Mouse (Mus musculus): ENCODE measurements around the gene Ubtd2. TPM values are rescaled to one million over a fixed set of nuclear protein-coding genes. Genes with fewer than 3 reads are reported as not detected.
A peak's percentile ranks its signal among the peaks of the same experiment; 100 is the strongest.

Ubtd2 gene
- total RNA-seq, 2 experiments from 2014 or later, result 26.1 to 30.9 TPM

DNA sequence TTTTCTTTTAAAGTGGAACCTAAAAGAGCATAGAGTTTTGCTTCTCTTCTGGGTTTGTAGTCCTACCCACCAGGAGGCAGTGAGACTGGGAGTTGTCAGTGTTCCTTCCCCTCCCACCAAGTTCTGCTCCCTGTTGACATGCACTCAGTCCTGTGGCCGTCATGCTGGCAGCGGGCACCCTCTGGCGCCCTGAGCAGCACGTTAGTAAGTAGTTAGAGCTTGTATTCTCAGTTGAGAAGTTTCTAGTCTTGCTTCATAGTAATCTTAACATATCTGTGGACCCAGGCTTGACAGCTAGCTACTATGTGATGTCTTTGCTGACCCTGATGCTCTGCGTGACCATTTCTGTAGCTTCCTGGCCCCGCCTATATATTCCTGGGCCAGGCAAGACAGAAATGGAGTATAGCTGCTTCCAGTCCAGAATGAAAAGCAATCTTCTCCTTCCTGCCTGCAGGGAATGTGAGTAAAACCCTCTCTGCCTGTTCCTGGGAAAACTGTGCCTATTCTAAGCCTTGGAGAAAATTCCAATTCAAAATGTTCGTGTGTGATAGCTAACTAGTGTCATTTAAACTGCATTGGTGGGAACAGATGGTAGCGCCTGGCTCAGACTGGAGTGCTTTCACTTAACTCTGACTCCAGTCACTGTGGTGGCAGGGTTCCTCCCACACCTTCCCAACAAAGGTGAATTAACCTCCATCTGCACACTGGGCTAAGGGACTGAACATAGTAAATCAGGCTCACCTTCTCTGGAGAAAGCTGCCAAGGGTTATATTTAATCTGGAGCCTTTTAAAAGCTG lies 61.9 kb downstream of the Ubtd2 start:
- no peak for DNase-seq (ENCODE audit: low spot score in 2 of 2)

DNA sequence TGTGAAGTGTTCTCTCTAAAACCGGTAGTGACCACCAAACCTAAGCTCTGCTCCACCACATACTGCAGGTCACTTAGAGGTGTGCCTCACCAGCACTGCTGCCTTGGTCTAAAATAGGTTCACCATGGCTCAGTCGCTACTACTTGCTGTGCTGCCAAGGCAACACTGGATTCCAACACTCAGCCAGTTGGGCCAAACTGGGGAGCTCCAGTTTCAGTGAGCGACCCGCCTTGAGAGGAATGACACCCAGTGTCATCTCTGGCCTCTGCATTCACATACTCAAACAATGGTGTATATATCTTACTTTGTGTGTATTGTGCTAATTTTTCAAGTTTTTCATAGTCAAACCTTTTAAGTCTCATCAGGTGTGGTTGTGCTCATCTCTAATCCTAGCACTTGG lies 63.6 kb downstream of the Ubtd2 start:
- DNase-seq (ENCODE audit: low spot score in 2 of 2), result no peak

DNA sequence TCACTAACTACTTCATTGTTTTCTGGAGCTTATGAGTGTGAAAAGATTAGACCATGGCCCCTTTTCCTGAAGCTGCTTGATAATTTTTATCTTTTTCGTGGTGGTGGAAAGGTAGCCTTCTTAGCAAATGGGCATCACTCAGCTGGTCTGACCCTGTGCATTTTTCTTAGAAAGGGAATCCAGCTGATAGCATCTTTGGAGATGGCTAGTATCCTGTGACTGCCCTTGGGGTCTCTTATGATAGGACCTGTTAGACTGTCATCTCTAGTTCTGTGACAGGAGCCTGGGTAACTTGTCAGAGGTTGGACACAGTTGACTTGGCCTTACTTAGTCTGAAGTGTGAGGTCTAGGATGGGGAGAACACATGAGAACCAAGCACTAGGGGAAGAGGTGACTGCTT lies 64.2 kb downstream of the Ubtd2 start:
- no peak for DNase-seq (ENCODE audit: low spot score in 2 of 2)

DNA sequence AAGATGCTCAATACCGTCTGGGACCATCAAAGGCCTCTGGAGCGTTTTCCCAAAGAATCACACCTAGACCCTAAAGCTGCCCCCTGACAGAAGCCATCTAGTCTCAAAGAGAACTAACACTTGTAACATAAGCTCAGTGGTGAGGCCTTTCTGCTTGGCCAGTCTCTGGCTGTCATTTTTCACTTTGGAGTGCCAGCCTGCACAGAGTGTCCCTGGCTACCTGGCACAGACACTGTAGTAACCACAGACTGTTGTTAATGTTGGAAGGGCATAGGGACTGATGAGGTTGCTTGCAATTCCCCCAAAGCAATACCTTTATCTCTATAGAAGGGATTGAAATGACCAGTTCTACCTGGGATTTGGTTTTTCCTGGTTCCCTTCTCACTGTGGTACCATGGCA lies 66.1 kb downstream of the Ubtd2 start:
- DNase-seq (ENCODE audit: low spot score in 2 of 2), result no peak

DNA sequence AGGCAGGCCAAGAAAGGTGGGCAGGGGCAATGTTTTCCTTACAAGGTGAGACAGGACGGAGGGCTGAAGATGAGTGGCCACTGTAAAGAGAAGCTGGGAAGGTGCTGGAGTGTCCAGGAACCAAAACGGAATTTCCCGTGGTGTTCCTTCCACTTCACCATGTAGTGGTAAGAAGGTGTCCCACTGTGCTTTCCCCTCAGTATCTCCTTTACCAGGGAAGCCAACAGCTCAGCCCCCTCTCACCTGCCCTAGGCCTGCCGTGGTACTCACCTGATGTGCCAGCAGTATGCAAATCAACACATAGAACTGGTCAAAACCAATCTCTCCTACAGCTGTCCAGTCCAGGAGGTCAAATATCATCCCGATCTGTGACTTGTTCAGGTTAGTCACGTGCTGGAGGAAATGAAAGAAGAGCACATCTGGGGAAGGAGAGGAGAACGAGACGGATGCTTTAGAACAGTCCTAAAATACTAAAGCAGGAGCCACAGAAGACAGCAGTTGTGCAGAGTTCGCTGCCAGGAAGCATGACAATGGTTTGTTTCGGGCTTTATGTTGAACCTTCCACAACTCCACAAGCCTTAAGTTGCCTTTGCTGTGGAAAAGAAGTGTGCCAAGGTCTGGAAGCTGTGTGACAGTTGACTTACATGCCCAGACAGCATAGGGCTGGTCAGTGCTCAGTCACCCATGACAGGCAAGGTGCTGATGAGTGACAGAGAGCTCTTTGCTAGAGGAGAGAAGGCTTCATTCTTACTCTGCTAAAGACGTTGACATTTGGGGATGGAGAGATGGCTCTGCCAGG lies 69.2 kb downstream of the Ubtd2 start:
- no peak for DNase-seq (ENCODE audit: low spot score in 2 of 2)

DNA sequence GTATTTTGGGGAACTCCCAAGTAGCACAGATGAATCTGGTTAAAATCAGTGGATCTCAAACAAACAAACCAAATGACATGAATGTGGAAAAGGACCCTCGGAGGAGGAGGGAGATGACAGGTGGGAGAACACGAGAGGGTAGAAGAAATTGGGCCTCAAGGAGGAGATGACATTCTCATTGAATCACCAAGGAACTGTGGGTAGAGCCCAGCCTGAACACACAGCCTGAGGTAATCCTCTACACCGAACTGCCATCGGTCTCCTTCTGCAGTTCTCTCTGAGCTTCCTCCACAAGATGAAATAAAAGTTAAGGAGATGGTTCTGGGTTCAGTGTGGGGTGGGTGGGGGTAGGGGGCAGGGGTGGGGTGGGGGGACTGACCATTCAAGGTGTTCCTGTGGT lies 71.8 kb downstream of the Ubtd2 start:
- DNase-seq (ENCODE audit: low spot score in 2 of 2), result no peak

DNA sequence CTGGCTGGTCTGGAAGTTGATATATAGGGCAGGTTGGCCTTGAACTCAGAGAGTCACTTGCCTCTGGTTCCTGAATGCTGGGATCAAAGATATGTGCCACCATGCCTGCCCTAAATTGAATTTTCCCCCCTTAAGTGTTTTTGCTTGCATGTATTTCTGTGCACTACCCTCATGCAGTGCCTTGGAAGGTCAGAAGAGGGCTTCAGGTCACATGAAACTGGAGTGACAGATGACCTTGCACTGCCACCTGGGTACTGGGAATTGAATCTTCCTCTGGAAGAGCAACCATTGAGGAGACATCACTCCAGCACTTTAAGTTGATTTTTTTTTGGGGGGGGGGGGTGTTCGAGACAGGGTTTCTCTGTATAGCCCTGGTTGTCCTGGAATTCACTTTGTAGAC lies 75.0 kb downstream of the Ubtd2 start:
- DNase-seq (ENCODE audit: low spot score in 2 of 2), result no peak

DNA sequence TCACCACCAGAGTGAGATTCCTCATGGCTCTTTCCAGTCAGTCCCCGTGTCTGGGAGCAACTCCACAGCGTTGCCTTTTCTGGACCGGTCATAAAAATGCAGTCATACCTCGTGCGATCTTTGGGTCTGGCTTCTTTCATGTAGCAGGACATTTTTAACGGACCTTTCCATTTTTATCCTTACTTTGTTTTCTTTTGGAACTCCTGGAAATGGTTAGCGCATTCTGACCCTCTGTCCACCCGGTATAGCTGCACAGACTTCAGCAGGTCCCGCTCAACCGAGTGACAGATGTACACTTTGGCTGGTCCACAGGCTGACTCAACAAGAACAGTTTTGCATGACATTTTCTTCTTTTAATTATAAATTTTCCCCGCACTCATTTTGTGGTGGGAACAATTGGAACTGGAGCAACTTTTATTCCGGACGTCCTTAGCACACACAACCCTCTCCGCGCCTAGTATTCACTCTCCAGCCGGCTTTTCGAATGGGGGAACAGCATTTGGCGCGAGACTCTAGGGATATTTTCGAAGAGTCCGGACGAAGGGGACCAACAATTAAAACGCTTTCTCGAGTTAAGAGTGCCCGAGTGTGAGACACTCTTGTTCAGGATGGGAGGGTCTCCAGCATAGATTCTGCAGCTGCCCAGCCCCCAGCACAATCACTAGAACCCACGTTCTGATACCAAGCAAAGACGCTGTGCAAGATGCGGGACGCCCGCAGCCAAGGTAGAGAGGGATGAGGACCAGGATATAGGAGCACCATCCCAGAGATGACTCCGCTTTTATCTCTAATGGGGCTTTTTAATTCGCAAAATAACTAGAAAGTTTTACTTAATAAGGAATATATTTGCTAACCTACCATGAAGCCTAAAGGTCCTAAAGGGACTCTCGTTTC lies 76.9 kb downstream of the Ubtd2 start, which contains the start of gene Efcab9:
Efcab9 (minus strand) TSS at position 211 of the 894 bp plus-strand sequence.
- DNase-seq (ENCODE audit: low spot score in 2 of 2), result no peak

DNA sequence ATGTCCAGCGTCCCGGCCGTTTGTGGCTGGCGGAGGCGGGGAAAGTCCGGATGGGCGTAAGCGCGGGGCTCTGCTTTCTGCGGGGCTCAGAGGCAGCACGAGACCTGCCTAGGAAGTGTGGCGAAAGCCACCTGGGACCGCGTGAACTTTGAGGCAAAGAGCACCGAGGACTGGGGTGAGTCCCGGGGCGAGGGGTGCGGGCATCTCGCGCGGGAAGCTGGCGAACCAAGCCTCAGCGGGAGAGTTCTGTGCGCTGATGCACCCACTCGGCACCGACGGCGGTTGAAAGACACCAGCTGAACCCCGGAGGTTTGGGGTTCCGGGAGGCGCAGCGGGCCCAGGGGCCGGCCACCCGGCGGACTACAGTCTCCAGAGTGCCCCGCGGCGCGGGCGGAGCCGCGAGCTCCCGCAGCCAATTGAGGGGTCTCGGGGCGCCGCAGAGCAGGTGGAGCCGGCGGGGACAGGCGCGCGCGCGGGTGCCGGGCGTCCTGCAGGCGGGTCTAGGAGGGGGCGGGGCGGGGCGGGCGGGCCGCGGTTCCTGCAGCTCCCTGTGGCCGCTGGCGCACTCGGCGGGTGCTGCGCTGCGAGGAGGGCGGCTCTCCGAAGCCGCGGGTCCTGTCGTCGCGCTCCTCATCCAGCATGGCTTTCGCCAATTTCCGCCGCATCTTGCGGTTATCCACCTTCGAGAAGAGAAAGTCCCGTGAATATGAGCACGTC lies 77.8 kb downstream of the Ubtd2 start, which contains the start of gene Stk10:
Stk10 (plus strand) TSS at position 541 of the 717 bp plus-strand sequence.
- peak; percentile 64 to 83 for DNase-seq (ENCODE audit: low spot score in 2 of 2)

DNA sequence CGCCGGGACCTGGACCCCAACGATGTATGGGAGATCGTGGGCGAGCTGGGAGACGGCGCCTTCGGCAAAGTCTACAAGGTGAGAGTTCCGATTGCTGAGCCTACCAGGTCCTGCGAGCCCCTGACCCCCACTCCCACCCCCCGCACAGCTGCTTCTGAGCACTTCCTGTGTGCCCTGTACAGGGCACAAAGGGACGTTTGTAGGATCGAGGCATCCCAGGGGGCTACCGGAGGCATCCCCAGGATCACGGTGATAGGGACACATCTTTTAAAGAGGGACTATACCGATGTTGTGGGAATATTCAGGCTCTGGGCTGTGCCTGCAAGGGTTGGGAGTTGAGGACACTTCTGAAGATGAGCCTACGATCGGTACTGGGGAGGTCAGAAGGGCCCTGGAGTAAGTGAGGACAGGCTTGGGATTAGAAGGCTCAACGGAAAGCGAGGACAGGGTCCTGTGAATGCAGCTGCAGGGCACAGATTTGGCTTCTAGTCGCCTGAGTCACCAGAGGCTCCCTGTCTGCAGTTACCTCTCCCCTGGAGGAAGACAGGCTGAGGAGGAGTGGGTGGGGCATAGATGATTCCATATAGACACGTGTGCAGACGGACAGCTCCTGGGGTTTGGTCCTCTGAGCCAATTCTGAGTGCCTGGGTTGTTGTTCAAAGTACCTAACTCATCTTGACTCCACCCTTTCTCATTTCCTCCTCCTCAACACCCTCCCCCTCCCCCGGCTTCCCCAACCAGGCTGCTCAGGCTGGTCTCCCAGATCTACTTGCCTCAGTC lies 78.5 kb downstream of the Ubtd2 start:
- DNase-seq (ENCODE audit: low spot score in 2 of 2), result no peak

DNA sequence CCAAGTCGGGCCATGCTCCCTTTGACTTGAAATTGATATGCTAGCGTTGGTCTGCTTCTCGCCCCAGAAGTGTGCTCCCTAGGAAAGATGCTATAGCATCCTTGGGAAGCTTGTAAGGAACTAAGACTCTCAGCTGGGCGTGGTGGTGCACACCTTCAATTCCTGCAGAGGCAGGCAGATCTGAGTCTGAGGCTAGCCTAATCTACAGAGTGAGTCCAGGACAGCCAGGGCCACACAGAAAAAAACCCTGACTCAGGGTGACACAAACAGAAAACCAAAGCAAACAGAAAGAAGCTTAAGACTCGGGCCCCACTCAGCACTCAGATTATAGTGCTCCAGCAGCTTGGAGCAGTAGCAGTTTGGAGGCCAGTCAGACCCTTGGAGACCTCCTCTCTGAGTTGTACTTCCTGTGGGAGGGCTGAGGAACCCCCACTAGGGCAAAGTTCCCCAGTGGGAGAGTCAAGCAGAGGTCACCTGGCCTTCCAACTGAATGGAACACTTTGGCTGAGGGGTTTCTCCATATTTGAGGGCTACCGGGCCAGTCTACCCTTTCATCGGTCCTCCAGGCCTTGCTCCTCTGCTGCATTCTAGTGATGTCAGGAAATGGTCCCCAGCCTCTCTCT lies 79.4 kb downstream of the Ubtd2 start:
- no peak for DNase-seq (ENCODE audit: low spot score in 2 of 2)

DNA sequence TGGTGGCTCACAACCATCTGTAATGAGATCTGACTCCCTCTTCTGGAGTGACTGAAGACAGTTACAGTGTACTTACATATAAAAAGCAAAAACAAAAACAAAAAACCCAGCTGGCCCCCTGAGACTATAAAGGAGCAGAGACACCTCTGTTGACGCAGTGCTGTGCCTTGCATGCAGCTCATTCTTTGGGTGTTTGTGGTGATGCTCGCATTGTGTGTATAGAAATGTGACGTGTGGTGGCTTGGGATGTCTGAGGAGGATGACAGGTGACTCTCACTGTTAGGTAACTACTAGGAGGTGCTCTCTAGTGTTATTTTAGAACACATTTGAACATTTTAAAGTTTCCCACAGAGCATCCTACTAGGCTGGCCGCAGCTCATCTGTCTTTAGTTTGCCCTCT lies 80.5 kb downstream of the Ubtd2 start:
- DNase-seq (ENCODE audit: low spot score in 2 of 2), result no peak

DNA sequence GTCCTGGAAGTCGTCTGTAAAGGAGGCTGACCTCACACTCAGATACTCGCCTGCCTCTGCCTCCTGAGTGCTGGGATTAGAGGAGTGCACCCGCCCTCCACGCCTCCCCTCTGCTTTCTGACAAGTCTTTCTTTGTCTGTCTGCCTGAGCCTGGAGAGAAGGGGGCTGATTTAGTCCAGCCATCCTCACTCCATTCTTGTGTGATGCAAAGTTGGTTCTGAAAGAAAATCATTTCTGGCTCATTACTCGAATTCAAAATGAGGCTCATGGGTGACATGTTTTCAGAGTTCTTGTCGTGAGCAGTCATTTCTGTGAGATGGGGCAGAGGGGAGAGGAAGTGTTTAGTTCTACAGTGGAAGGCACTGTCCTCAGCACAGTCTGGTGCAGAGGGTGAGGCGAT lies 81.8 kb downstream of the Ubtd2 start:
- DNase-seq (ENCODE audit: low spot score in 2 of 2), result no peak

DNA sequence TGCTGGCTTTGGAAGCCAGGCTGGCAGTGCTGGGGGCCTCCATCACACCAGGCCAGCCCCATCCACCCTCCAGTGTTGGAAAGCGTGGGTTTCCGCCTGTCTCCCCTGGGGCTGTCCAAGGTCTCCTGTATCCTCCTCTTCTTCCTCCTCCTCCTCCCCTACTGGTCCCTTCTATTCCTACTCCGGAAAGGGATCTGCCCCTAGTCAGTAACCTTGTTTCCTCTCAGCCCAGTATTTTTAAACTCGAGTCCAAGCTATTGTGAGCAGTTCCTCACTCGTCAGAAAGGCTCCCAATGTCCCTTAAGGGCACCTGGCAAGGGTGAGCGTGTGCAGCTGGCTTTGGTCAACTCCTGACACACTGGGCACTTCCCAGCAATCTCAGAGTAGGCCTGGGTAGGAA lies 83.3 kb downstream of the Ubtd2 start:
- no peak for DNase-seq (ENCODE audit: low spot score in 2 of 2)

DNA sequence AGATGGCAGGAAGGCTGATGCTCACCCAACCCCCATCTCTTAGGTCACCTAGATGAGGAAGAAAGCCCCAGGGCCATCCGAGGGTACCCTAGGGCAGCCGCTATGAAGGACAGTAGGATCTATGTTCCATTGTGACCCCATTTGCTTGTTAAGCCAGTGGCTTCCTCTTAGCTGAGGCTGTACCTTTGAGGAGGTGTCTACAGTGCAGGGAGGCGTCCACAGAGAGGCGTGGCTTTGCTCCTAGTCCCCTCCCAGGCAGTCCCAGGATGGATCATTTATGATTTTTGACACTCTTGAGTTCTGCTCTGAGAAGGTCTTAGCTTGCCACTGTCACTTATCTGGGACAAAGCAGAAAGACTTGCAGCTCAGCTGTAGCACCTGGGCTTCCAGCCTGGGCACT lies 83.7 kb downstream of the Ubtd2 start:
- DNase-seq (ENCODE audit: low spot score in 2 of 2), result no peak

DNA sequence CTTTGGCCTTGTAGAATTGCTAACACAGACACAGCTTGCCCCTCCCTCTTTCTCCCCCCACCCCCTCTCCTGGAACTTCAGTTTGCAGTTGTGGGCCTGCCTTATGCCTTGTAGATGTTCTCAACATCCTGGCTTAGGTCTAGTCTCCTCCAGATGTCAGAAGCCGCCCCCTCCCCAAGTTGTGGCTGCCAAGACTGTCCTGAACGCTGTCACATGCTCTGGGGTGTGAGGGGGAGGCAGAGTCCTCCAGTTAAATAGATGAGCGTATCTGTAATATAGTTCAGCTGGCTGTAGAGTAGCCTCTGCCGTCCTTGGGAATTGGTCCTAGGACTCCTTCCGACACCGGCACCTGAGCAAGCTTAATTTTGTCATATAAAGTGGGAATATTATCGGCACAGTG lies 84.5 kb downstream of the Ubtd2 start:
- DNase-seq (ENCODE audit: low spot score in 2 of 2), result no peak

DNA sequence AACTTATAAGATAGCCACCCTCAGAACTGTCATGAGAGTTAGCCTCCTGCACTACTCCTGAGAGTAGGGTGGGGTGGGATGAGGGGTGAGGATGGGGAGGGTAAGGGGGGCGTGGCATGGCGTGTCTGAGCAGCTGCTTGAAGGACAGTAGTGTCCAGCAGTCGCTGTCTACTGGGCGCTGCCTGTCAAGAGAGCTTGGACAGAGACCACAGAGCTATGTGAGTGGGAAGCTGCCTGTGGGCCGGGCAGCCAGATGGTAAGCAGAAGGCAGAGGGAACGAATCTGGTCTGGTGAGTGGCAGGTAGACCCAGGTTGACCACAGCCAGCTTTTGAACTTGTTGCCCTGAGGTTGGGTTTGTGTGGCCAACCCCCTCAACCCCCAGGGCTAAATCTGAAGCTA lies 85.3 kb downstream of the Ubtd2 start:
- DNase-seq (ENCODE audit: low spot score in 2 of 2), result no peak

DNA sequence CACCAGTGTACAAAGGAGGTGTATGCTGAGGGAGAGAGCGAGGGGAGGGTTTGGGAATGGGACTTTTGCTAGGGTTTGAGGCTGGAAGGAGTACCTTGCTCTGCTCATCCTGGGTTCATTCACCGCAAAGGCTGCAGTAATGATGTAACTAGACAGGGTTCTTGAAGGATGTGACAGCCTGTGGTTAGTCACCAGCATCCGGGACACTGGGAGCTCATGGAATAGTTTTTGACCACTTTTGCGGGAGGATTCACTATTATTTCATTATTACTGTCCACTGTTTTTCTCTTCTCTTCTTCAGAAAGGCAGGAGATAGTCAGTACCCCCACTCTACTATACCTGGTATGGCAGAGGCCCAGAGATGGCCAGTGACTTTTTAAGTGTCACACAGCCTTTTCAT lies 87.0 kb downstream of the Ubtd2 start:
- DNase-seq (ENCODE audit: low spot score in 2 of 2), result no peak

DNA sequence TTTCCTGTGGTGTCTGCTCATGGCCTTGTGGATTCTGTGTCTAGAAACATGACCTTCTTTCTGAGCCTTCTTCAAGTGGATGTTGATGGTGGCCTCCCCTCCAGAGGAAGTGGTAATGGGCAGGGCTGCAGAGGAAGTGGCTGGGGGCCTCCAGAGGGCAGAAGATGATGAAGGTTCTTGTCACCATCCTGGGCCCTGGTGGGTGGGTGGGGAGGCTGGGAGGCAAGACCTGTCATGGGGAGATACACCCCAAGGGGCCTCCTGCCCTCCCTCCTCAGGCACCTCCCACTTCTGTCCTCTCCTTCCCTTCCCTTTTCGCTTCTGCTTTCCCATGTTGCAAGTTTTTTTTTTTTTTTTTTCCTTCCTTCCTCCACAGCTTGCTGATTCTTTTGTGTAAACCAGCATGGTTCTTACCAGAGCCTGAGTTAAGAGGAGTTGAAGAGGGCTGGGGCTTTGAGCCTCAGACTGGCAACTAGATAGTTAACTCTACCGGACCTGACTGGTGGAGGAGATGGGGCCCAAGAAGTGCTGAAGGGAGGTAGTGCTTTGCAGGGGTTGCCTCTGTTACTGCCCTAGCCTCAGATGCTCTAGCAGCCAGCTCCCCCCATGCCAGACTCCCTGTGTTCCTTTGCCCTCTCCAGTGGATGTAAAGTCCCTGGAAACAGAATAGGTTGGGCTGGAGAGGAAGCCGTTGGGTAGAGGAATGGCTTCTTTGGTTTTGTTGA lies 87.7 kb downstream of the Ubtd2 start:
- no peak for DNase-seq (ENCODE audit: low spot score in 2 of 2)
